Mouse (Mus musculus): ENCODE measurements around the gene Rabgap1l. TPM values are rescaled to one million over a fixed set of nuclear protein-coding genes. Genes with fewer than 3 reads are reported as not detected.

The Rabgap1l gene
- polyA plus RNA-seq, 1 experiment = 13.8 TPM

GRCm38 (mm10) chr1:160280603-160281002 is 512.4 kb downstream of the Rabgap1l start:
- TF ChIP-seq CTCF (IDR thresholded peaks at IDR 0.05; ENCODE audit: extremely low read depth, insufficient read depth, insufficient read length, insufficient replicate concordance) (no peak), POLR2A (IDR thresholded peaks at IDR 0.05; ENCODE audit: low read depth, low read length) (no peak)
- Histone ChIP-seq H3K27me3 (ENCODE audit: control insufficient read depth, insufficient read depth, low read length) (no peaks in the 10 kb centered on the region), H3K36me3 (ENCODE audit: control insufficient read depth, insufficient read depth, low read length) (no peaks in the 10 kb centered on the region), H3K4me3 (ENCODE audit: extremely low read depth, insufficient read depth, insufficient read length) (no peak overlapping the region), H3K27ac (ENCODE audit: insufficient read depth, low read length) (no peak overlapping the region), H3K4me1 (ENCODE audit: control insufficient read depth, insufficient read depth, insufficient read length) (peaks cover 2% of the 10 kb centered on the region; the same call in 1 of the 2 replicates)
- DNase-seq (ENCODE audit: low read depth in 1 of 2, low spot score in 2 of 2) = no peak
- WGBS = 41% methylated on average over 4 of the region's 4 CpGs

- Histone ChIP-seq H3K27ac (ENCODE audit: insufficient read depth, low read length) (no peak overlapping the region), H3K36me3 (ENCODE audit: control insufficient read depth, insufficient read depth, low read length) (no peaks in the 10 kb centered on the region; the same call in 1 of the 2 replicates), H3K27me3 (ENCODE audit: control insufficient read depth, insufficient read depth, low read length) (no peaks in the 10 kb centered on the region), H3K4me1 (ENCODE audit: control insufficient read depth, insufficient read depth, insufficient read length) (peaks cover 2% of the 10 kb centered on the region; the same call in 1 of the 2 replicates), H3K4me3 (ENCODE audit: extremely low read depth, insufficient read depth, insufficient read length) (no peak overlapping the region)
- WGBS = 98% methylated on average over 3 of the region's 3 CpGs
- no peak for DNase-seq (ENCODE audit: low read depth in 1 of 2, low spot score in 2 of 2)
- TF ChIP-seq POLR2A (IDR thresholded peaks at IDR 0.05; ENCODE audit: low read depth, low read length) = no peak
These were observed 514.9 kb downstream of the Rabgap1l start for GRCm38 (mm10) chr1:160277940-160278682.

GRCm38 (mm10) chr1:160275248-160275647 is 517.8 kb downstream of the Rabgap1l start:
- DNase-seq (ENCODE audit: low read depth in 1 of 2, low spot score in 2 of 2) = no peak
- 86% methylated on average over 2 of the region's 2 CpGs for WGBS
- Histone ChIP-seq H3K27me3 (ENCODE audit: control insufficient read depth, insufficient read depth, low read length) (no peaks in the 10 kb centered on the region), H3K4me3 (ENCODE audit: extremely low read depth, insufficient read depth, insufficient read length) (no peak overlapping the region), H3K36me3 (ENCODE audit: control insufficient read depth, insufficient read depth, low read length) (no peaks in the 10 kb centered on the region; the same call in 1 of the 2 replicates), H3K4me1 (ENCODE audit: control insufficient read depth, insufficient read depth, insufficient read length) (no peaks in the 10 kb centered on the region; the same call in 1 of the 2 replicates), H3K27ac (ENCODE audit: insufficient read depth, low read length) (no peak overlapping the region)
- TF ChIP-seq CTCF (IDR thresholded peaks at IDR 0.05; ENCODE audit: extremely low read depth, insufficient read depth, insufficient read length, insufficient replicate concordance) (no peak), POLR2A (IDR thresholded peaks at IDR 0.05; ENCODE audit: low read depth, low read length) (no peak)

- Histone ChIP-seq H3K27ac (ENCODE audit: insufficient read depth, low read length) (no peak overlapping the region), H3K36me3 (ENCODE audit: control insufficient read depth, insufficient read depth, low read length) (no peaks in the 10 kb centered on the region; the same call in 1 of the 2 replicates), H3K4me3 (ENCODE audit: extremely low read depth, insufficient read depth, insufficient read length) (no peak overlapping the region), H3K27me3 (ENCODE audit: control insufficient read depth, insufficient read depth, low read length) (no peaks in the 10 kb centered on the region), H3K4me1 (ENCODE audit: control insufficient read depth, insufficient read depth, insufficient read length) (peaks cover under 1% of the 10 kb centered on the region; the same call in 1 of the 2 replicates)
- no peak for DNase-seq (ENCODE audit: low read depth in 1 of 2, low spot score in 2 of 2)
- WGBS = 83% methylated on average over 7 of the region's 7 CpGs
- TF ChIP-seq CTCF (IDR thresholded peaks at IDR 0.05; ENCODE audit: extremely low read depth, insufficient read depth, insufficient read length, insufficient replicate concordance) (no peak), POLR2A (IDR thresholded peaks at IDR 0.05; ENCODE audit: low read depth, low read length) (no peak)
These were observed 519.8 kb downstream of the Rabgap1l start for GRCm38 (mm10) chr1:160273133-160273743.

GRCm38 (mm10) chr1:160271282-160271967 is 521.6 kb downstream of the Rabgap1l start:
- TF ChIP-seq POLR2A (IDR thresholded peaks at IDR 0.05; ENCODE audit: low read depth, low read length) (no peak), CTCF (IDR thresholded peaks at IDR 0.05; ENCODE audit: extremely low read depth, insufficient read depth, insufficient read length, insufficient replicate concordance) (no peak)
- H3K36me3 ChIP-seq (ENCODE audit: control insufficient read depth, insufficient read depth, low read length) = no peaks in the 10 kb centered on the region; the same call in 1 of the 2 replicates
- H3K27me3 ChIP-seq (ENCODE audit: control insufficient read depth, insufficient read depth, low read length) = no peaks in the 10 kb centered on the region
- 44% methylated on average over 1 of the region's 1 CpGs for WGBS
- DNase-seq (ENCODE audit: low read depth in 1 of 2, low spot score in 2 of 2) = no peak
- H3K4me1 ChIP-seq (ENCODE audit: control insufficient read depth, insufficient read depth, insufficient read length) = peaks cover 3% of the 10 kb centered on the region
- no peak overlapping the region for H3K27ac ChIP-seq (ENCODE audit: insufficient read depth, low read length)
- H3K4me3 ChIP-seq (ENCODE audit: extremely low read depth, insufficient read depth, insufficient read length) = no peak overlapping the region

DNA sequence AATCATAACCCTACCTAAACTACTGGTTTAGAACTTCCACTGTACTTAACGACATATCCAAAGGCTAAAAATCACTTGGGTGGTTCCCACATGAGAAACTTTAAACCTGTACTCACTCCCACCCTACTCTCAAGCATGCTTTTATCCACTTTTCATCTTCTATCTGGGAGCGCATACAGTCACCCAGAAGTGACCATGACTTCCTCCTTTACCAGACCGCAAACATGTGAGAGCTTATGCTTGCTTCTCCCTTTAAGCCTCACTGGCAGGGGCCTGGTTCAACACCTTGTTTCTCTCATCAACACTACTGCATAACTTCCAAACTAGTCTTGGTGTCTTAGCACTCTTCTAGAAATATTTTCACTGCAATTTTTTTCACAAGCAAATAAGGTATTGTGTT is 524.7 kb downstream of the Rabgap1l start:
- Histone ChIP-seq H3K27ac (ENCODE audit: insufficient read depth, low read length) (no peak overlapping the region), H3K36me3 (ENCODE audit: control insufficient read depth, insufficient read depth, low read length) (no peaks in the 10 kb centered on the region), H3K4me1 (ENCODE audit: control insufficient read depth, insufficient read depth, insufficient read length) (peaks cover 3% of the 10 kb centered on the region), H3K27me3 (ENCODE audit: control insufficient read depth, insufficient read depth, low read length) (no peaks in the 10 kb centered on the region), H3K4me3 (ENCODE audit: extremely low read depth, insufficient read depth, insufficient read length) (no peak overlapping the region)
- WGBS = 8% methylated on average over 3 of the region's 3 CpGs
- TF ChIP-seq CTCF (IDR thresholded peaks at IDR 0.05; ENCODE audit: extremely low read depth, insufficient read depth, insufficient read length, insufficient replicate concordance) = no peak
- DNase-seq (ENCODE audit: low read depth in 1 of 2, low spot score in 2 of 2) = peak; percentile 38 to 49

Data from spleen, adult 2 months (tissue).